Mouse (Mus musculus): ENCODE measurements at regions not wholly inside any gene's neighbourhood (a gene's known extent, or its start where the extent isn't known, plus 50 kb on each side); places are given as distances from the start of the nearest gene placed in this dataset.
"Not testable (repeated sequence)": the region's sequence is repeated elsewhere in the genome, so short reads cannot be mapped to it uniquely, and the experiment has no call there.

- DNase-seq, result no peak
These were observed 477.7 kb downstream of the Zfp704 start for GRCm38 (mm10) chr3:9132104-9132751.

- no peak for DNase-seq
These were observed 478.5 kb downstream of the Zfp704 start for GRCm38 (mm10) chr3:9131366-9131765.

- DNase-seq, result peak; percentile 36 to 44
These were observed 481.5 kb downstream of the Zfp704 start for GRCm38 (mm10) chr3:9128407-9128806.

GRCm38 (mm10) chr3:9123079-9123478 is 486.8 kb downstream of the Zfp704 start:
- DNase-seq, result peak; percentile 25 to 33

GRCm38 (mm10) chr3:9117913-9118312 is 492.0 kb downstream of the Zfp704 start:
- no peak for DNase-seq

- no peak for DNase-seq
These were observed 496.5 kb downstream of the Zfp704 start for GRCm38 (mm10) chr3:9113410-9113809.

GRCm38 (mm10) chr3:9110741-9111140 is 499.1 kb downstream of the Zfp704 start:
- DNase-seq, result no peak

- DNase-seq, result no peak
These were observed 499.9 kb downstream of the Zfp704 start for GRCm38 (mm10) chr3:9109991-9110390.

- DNase-seq, result no peak
These were observed 500.4 kb downstream of the Zfp704 start for GRCm38 (mm10) chr3:9109485-9109884.

GRCm38 (mm10) chr3:9107766-9108410 is 502.0 kb downstream of the Zfp704 start:
- no peak for DNase-seq

GRCm38 (mm10) chr3:9105191-9105926 is 504.5 kb downstream of the Zfp704 start:
- DNase-seq, result no peak

GRCm38 (mm10) chr3:9103456-9103855 is 506.4 kb downstream of the Zfp704 start:
- DNase-seq, result no peak

GRCm38 (mm10) chr3:9101240-9101639 is 508.6 kb downstream of the Zfp704 start:
- no peak for DNase-seq

GRCm38 (mm10) chr3:9100761-9101160 is 509.1 kb downstream of the Zfp704 start:
- no peak for DNase-seq

GRCm38 (mm10) chr3:9098441-9098840 is 511.4 kb downstream of the Zfp704 start:
- no peak for DNase-seq

- DNase-seq, result no peak
These were observed 525.8 kb downstream of the Zfp704 start for GRCm38 (mm10) chr3:9084134-9084533.

- no peak for DNase-seq
These were observed 527.8 kb downstream of the Zfp704 start for GRCm38 (mm10) chr3:9082061-9082460.

- no peak for DNase-seq
These were observed 531.7 kb downstream of the Zfp704 start for GRCm38 (mm10) chr3:9078201-9078600.

GRCm38 (mm10) chr3:9076696-9077095 is 533.2 kb downstream of the Zfp704 start:
- peak; percentile 53 to 58 for DNase-seq

GRCm38 (mm10) chr3:9072471-9072870 is 537.4 kb downstream of the Zfp704 start:
- DNase-seq, result not testable (repeated sequence)

- DNase-seq, result peak; percentile 70 to 78
These were observed 542.8 kb downstream of the Zfp704 start for GRCm38 (mm10) chr3:9067048-9067447.

- DNase-seq, result no peak
These were observed 543.5 kb downstream of the Zfp704 start for GRCm38 (mm10) chr3:9066374-9066773.

- DNase-seq, result peak; percentile 36 to 48
These were observed 544.0 kb downstream of the Zfp704 start for GRCm38 (mm10) chr3:9065892-9066291.

All from lung, adult 18-20 months (tissue).